Mouse (Mus musculus) ES-E14 (cell line): Measurements from ENCODE around the gene Rpn1. TPM values are rescaled to one million over a fixed set of nuclear protein-coding genes. Genes with fewer than 3 reads are reported as not detected.
A peak's percentile ranks its signal among the peaks of the same experiment; 100 is the strongest.

Experiments used
- DNase-seq: peaks from one replicate; pipeline ENCODE4 v3.0.0-alpha.2; 2013; ENCODE audit warnings: low read depth, low spot score
- H3K27ac ChIP-seq: 2 replicates; pipeline ENCODE4 v1.5.1; 2012; ENCODE audit warnings: low read depth, mild to moderate bottlenecking, low read length, moderate library complexity, mixed read lengths; ENCODE audit not compliant: poor library complexity, insufficient read depth, severe bottlenecking
- H3K36me3 ChIP-seq: 2 replicates; pipeline ENCODE4 v1.6.1; 2012; ENCODE audit warnings: mild to moderate bottlenecking, low read length, moderate library complexity, mixed read lengths; ENCODE audit not compliant: control insufficient read depth, poor library complexity, insufficient read depth, severe bottlenecking
- H3K4me1 ChIP-seq, 2 experiments: fragments of 150-350 bp in 1 of 2; sonication (generic) in 1 of 2; 2 replicates each; pipeline ENCODE4 v1.6.1; 2012; ENCODE audit warnings: low read length in 2 of 2, mild to moderate bottlenecking in 1 of 2, mixed read lengths in 1 of 2; ENCODE audit not compliant: control insufficient read depth in 2 of 2, insufficient read depth in 2 of 2, poor library complexity in 1 of 2
- H3K4me3 ChIP-seq, 2 experiments: fragments of 150-350 bp in 1 of 2; sonication (generic) in 1 of 2; 2 replicates each; pipeline ENCODE4 v1.5.1; 2012; ENCODE audit warnings: low read length in 2 of 2, low read depth in 1 of 2, mild to moderate bottlenecking in 1 of 2, mixed read lengths in 1 of 2; ENCODE audit not compliant: insufficient read depth in 1 of 2, poor library complexity in 1 of 2, severe bottlenecking in 1 of 2
- H3K9ac ChIP-seq: 2 replicates; pipeline ENCODE4 v1.6.1; 2012; ENCODE audit warnings: low read depth, mild to moderate bottlenecking, low read length, mixed read lengths; ENCODE audit not compliant: poor library complexity, insufficient read depth, severe bottlenecking
- H3K9me3 ChIP-seq: fragments of 150-350 bp; sonication (generic); 2 replicates; pipeline ENCODE4 v1.6.1; 2012; ENCODE audit warnings: low read depth, mild to moderate bottlenecking, low read length; ENCODE audit not compliant: control insufficient read depth, insufficient read depth
- CHD2 ChIP-seq: IDR thresholded peaks from 2 replicates; pipeline ENCODE4 v1.6.1; 2014; ENCODE audit warnings: mild to moderate bottlenecking, low read depth, low read length, inconsistent platforms
- HCFC1 ChIP-seq: IDR thresholded peaks from 2 replicates; pipeline ENCODE4 v1.6.1; 2012; ENCODE audit warnings: low read length, inconsistent platforms, borderline replicate concordance; ENCODE audit not compliant: insufficient read depth
- MAFK ChIP-seq: IDR thresholded peaks from 2 replicates; pipeline ENCODE4 v1.6.1; 2014; ENCODE audit warnings: mild to moderate bottlenecking, low read depth, low read length, inconsistent platforms; ENCODE audit not compliant: insufficient read depth
- ZC3H11A ChIP-seq: IDR thresholded peaks from 2 replicates; pipeline ENCODE4 v1.6.1; 2012; ENCODE audit warnings: low read depth, mild to moderate bottlenecking, inconsistent platforms, low read length, borderline replicate concordance
- ZNF384 ChIP-seq: IDR thresholded peaks from 2 replicates; pipeline ENCODE4 v1.6.1; 2012; ENCODE audit warnings: low read depth, low read length, inconsistent platforms
- in situ Hi-C, 2 experiments: fragments of 600-800 bp; cut with MboI; formaldehyde crosslinking; loops; one replicate each; pipeline ENCODE4 v1.15.1; 2025; ENCODE audit warnings: low sequenced_read_pairs in 2 of 2, inconsistent platforms in 1 of 2; ENCODE audit not compliant: unreplicated experiment in 2 of 2
- total RNA-seq: library from RNA; depleted of rRNA; stranded (reverse); fragments of 300-350 nt; gene quantifications from 2 replicates; pipeline ENCODE4 v1.2.3, GENCODE M21; 2012

Rpn1 gene
- total RNA-seq, 1 experiment: 376 TPM

GRCm38 (mm10) chr6:88107661-88108535, 23.6 kb downstream of the Rpn1 start:
- Histone ChIP-seq H3K27ac (peak overlapping the region; percentile 56; the same call in 1 of the 2 replicates), H3K9me3 (no peaks in the 10 kb centered on the region), H3K4me3 (0 out of 4 replicates have a peak overlapping the region, but pooled peaks of 1 of the 2 experiments have one; percentile 52), H3K4me1 (peaks cover 2 to 21% of the 10 kb centered on the region in 2 experiments; a peak in 3 of 4 replicates), H3K36me3 (peaks cover 14% of the 10 kb centered on the region), H3K9ac (no peak overlapping the region; the same call in 1 of the 2 replicates)
- no peak for DNase-seq
- TF ChIP-seq CHD2 (no peak), ZC3H11A (no peak)
- in situ Hi-C loops: no loop called here

GRCm38 (mm10) chr6:88113139-88113538, 28.9 kb downstream of the Rpn1 start:
- Histone ChIP-seq H3K9ac (no peak overlapping the region), H3K27ac (no peak overlapping the region), H3K36me3 (no peaks in the 10 kb centered on the region), H3K9me3 (no peaks in the 10 kb centered on the region), H3K4me3 (no peak overlapping the region), H3K4me1 (peaks cover 0 to 13% of the 10 kb centered on the region in 2 experiments; a peak in 1 of 4 replicates)
- DNase-seq: peak; percentile 63
- no peak for TF ChIP-seq HCFC1
- TF ChIP-seq ZC3H11A: peak; percentile 61; the same call in 1 of the 2 replicates
- in situ Hi-C loops: no loop called here

- H3K9me3 ChIP-seq: no peaks in the 10 kb centered on the region
- in situ Hi-C loops: no loop called here
- no peaks in the 10 kb centered on the region for H3K36me3 ChIP-seq
- peaks cover 0 to 9% of the 10 kb centered on the region in 2 experiments; a peak in 1 of 4 replicates for H3K4me1 ChIP-seq
- DNase-seq: no peak
- no peak for TF ChIP-seq ZNF384
- TF ChIP-seq MAFK: no peak
- no peak for TF ChIP-seq HCFC1
- no peak for TF ChIP-seq CHD2
- TF ChIP-seq ZC3H11A: no peak
- no peak overlapping the region for H3K4me3 ChIP-seq
- no peak overlapping the region for H3K9ac ChIP-seq
- H3K27ac ChIP-seq: no peak overlapping the region
Measured at GRCm38 (mm10) chr6:88114414-88114813, 30.1 kb downstream of the Rpn1 start.

- TF ChIP-seq ZNF384 (no peak), CHD2 (no peak), ZC3H11A (no peak), HCFC1 (no peak), MAFK (no peak)
- in situ Hi-C loops: no loop called here
- no peaks in the 10 kb centered on the region for H3K9me3 ChIP-seq
- H3K9ac ChIP-seq: no peak overlapping the region
- H3K4me1 ChIP-seq: peaks cover 0 to 3% of the 10 kb centered on the region in 2 experiments; a peak in 1 of 4 replicates
- H3K36me3 ChIP-seq: no peaks in the 10 kb centered on the region
- H3K4me3 ChIP-seq: no peak overlapping the region
- H3K27ac ChIP-seq: no peak overlapping the region
- no peak for DNase-seq
Measured at GRCm38 (mm10) chr6:88116347-88117183, 32.3 kb downstream of the Rpn1 start.
